Mouse (Mus musculus) T-helper 1 cell (primary cell): ENCODE data around the gene Olfr1221.
"Not testable (repeated sequence)": the region's sequence is repeated elsewhere in the genome, so short reads cannot be mapped to it uniquely, and the experiment has no call there.

Experiments used
- in situ Hi-C: fragments of 300-600 bp; cut with MboI, MseI; formaldehyde crosslinking; loops from one replicate; pipeline ENCODE4 v1.15.1; 2025; ENCODE audit warnings: high pct_unique_total_duplicates

Olfr1221 gene

GRCm38 (mm10) chr2:89117183-89117582 lies at the start of gene Olfr1221:
Olfr1221 (minus strand) TSS chr2:89117283.
- in situ Hi-C loops: no loop called here

DNA sequence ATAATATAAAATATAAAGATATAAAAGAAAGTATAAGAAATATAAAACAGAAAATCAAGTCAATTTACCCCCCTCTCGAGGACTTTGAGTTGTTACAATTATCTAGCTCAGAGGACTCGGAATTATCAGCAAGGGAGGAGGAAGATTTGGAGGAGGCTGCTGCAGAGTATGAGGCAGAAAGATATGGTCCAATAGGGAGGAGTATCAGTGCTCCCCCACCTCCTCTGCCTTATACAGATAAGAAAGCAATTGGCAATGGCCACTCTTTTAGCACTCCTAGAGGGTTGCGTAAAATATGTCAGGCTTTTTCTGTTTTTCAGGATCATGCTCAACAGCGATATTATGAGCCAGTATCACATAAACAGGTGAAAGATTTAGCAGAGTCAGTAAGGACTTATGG lies 47.6 kb upstream of the Olfr1221 start:
- in situ Hi-C loops: not testable (repeated sequence)

- in situ Hi-C loops: not testable (repeated sequence)
These were observed 46.9 kb upstream of the Olfr1221 start, which contains the start of gene Olfr1224-ps1 for GRCm38 (mm10) chr2:89163991-89164390. Olfr1224-ps1 (minus strand) TSS chr2:89164091.

- in situ Hi-C loops: no loop called here
These were observed 34.4 kb upstream of the Olfr1221 start, which contains the start of gene Olfr1223 for GRCm38 (mm10) chr2:89151460-89151859. Olfr1223 (minus strand) TSS chr2:89151560.

- in situ Hi-C loops: no loop called here
These were observed 15.9 kb upstream of the Olfr1221 start, which contains the start of gene Olfr1222 for GRCm38 (mm10) chr2:89132954-89133353. Olfr1222 (minus strand) TSS chr2:89133054.

- in situ Hi-C loops: no loop called here
These were observed 10.3 kb downstream of the Olfr1221 start, which contains the start of gene Olfr1220 for GRCm38 (mm10) chr2:89106735-89107134. Olfr1220 (minus strand) TSS chr2:89106835.

DNA sequence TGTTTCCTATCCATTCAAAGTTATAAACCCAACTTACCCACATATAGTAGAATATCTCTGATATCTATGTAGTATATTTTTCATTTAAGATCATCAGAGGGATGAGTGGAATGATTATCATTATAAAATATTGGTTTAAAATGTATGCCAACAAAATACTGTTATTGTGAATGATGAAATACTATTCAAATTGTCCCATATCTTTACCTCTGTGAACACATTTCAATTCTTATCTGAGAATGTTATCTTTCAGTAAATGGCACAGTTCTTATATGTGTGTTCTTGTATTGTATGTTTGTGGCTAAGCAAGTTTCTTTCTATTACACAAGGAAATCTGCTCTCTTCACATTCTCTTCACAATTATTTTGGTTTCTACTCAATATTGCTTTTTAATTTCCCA lies 11.4 kb downstream of the Olfr1221 start:
- in situ Hi-C loops: no loop called here

GRCm38 (mm10) chr2:89093848-89094247 lies 23.2 kb downstream of the Olfr1221 start:
- in situ Hi-C loops: no loop called here

GRCm38 (mm10) chr2:89083413-89083812 lies 33.7 kb downstream of the Olfr1221 start, which contains the start of gene Olfr1219:
Olfr1219 (minus strand) TSS chr2:89083513.
- in situ Hi-C loops: no loop called here

- in situ Hi-C loops: no loop called here
These were observed 35.6 kb downstream of the Olfr1221 start for GRCm38 (mm10) chr2:89081487-89081886.

DNA sequence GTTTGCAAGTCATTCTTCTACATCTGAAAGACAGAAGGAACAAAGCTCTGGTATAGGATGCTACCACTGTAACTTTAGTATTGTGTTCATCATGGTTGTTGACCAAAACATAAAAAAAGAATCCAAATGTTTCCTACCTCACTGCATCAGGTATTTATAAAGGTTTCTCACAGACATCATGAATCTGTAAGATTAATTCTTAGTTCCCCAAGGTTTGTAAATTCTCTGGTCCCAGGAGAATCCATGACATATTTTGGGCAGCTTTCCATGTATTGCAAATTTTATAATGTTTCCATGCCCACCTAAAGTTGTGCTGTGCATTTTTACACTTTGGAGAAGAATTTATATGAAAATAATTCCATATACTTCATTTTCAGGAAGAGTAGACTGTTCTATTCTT lies 56.0 kb downstream of the Olfr1221 start, which contains the start of gene Olfr1218:
Gene Olfr1218, minus strand, starts transcription at position 101 of the 400 bp plus-strand sequence.
- in situ Hi-C loops: no loop called here
